Mouse (Mus musculus): Measurements from ENCODE around the gene Akt1. TPM values are rescaled to one million over a fixed set of nuclear protein-coding genes. Genes with fewer than 3 reads are reported as not detected.

The Akt1 gene
- total RNA-seq, 2 experiments from 2014 or later: 143 to 162 TPM

- DNase-seq (ENCODE audit: low spot score in 2 of 2): no peak
- intact Hi-C loops (cut with DNase I): no loop called here
Observed at GRCm38 (mm10) chr12:112632084-112632777, 42.5 kb downstream of the Akt1 start.

GRCm38 (mm10) chr12:112631472-112631871 is 43.2 kb downstream of the Akt1 start:
- intact Hi-C loops (cut with DNase I): no loop called here
- no peak for DNase-seq (ENCODE audit: low spot score in 2 of 2)

GRCm38 (mm10) chr12:112630796-112631195 is 43.9 kb downstream of the Akt1 start:
- intact Hi-C loops (cut with DNase I): no loop called here
- DNase-seq (ENCODE audit: low spot score in 2 of 2): no peak

- intact Hi-C loops (cut with DNase I): no loop called here
- no peak for DNase-seq (ENCODE audit: low spot score in 2 of 2)
Observed at GRCm38 (mm10) chr12:112630029-112630428, 44.7 kb downstream of the Akt1 start.

GRCm38 (mm10) chr12:112628928-112629721 is 45.6 kb downstream of the Akt1 start:
- DNase-seq (ENCODE audit: low spot score in 2 of 2): peak; percentile 29 to 39
- intact Hi-C loops (cut with DNase I): no loop called here

- DNase-seq (ENCODE audit: low spot score in 2 of 2): no peak
- intact Hi-C loops (cut with DNase I): no loop called here
Observed at GRCm38 (mm10) chr12:112628197-112628596, 46.5 kb downstream of the Akt1 start.

GRCm38 (mm10) chr12:112627097-112627881 is 47.4 kb downstream of the Akt1 start:
- intact Hi-C loops (cut with DNase I): no loop called here
- DNase-seq (ENCODE audit: low spot score in 2 of 2): no peak

- no peak for DNase-seq (ENCODE audit: low spot score in 2 of 2)
- intact Hi-C loops (cut with DNase I): no loop called here
Observed at GRCm38 (mm10) chr12:112626455-112626854, 48.2 kb downstream of the Akt1 start.

GRCm38 (mm10) chr12:112625700-112626099 is 49.0 kb downstream of the Akt1 start:
- DNase-seq (ENCODE audit: low spot score in 2 of 2): no peak
- intact Hi-C loops (cut with DNase I): no loop called here

- intact Hi-C loops (cut with DNase I): no loop called here
- DNase-seq (ENCODE audit: low spot score in 2 of 2): peak; percentile 42 to 53
Observed at GRCm38 (mm10) chr12:112623742-112624141, 50.9 kb downstream of the Akt1 start.

- DNase-seq (ENCODE audit: low spot score in 2 of 2): no peak
- intact Hi-C loops (cut with DNase I): loop anchor here (2.0 kb wide), 1 partner anchor 69 kb away; no protein-coding TSS in a partner anchor
Observed at GRCm38 (mm10) chr12:112621900-112622299, 52.8 kb downstream of the Akt1 start.

- intact Hi-C loops (cut with DNase I): loop anchor here (2.0 kb wide), 1 partner anchor 68 kb away; no protein-coding TSS in a partner anchor
- no peak for DNase-seq (ENCODE audit: low spot score in 2 of 2)
Observed at GRCm38 (mm10) chr12:112620354-112621061, 54.2 kb downstream of the Akt1 start.

GRCm38 (mm10) chr12:112619686-112620353 is 54.9 kb downstream of the Akt1 start, which contains the start of gene Adssl1:
Gene Adssl1, plus strand, starts transcription at chr12:112620045.
- peak; percentile 37 to 53 for DNase-seq (ENCODE audit: low spot score in 2 of 2)
- intact Hi-C loops (cut with DNase I): loop anchor here (2.0 kb wide), 1 partner anchor 67 kb away; no protein-coding TSS in a partner anchor

- intact Hi-C loops (cut with DNase I): no loop called here
- no peak for DNase-seq (ENCODE audit: low spot score in 2 of 2)
Observed at GRCm38 (mm10) chr12:112618981-112619685, 55.6 kb downstream of the Akt1 start.

GRCm38 (mm10) chr12:112617898-112618380 is 56.7 kb downstream of the Akt1 start:
- DNase-seq (ENCODE audit: low spot score in 2 of 2): peak; percentile 54 to 67
- intact Hi-C loops (cut with DNase I): no loop called here

- DNase-seq (ENCODE audit: low spot score in 2 of 2): peak; percentile 73 to 83
- intact Hi-C loops (cut with DNase I): no loop called here
Observed at GRCm38 (mm10) chr12:112617184-112617583, 57.5 kb downstream of the Akt1 start.

- no peak for DNase-seq (ENCODE audit: low spot score in 2 of 2)
- intact Hi-C loops (cut with DNase I): no loop called here
Observed at GRCm38 (mm10) chr12:112616668-112617067, 58.0 kb downstream of the Akt1 start.

- intact Hi-C loops (cut with DNase I): no loop called here
- DNase-seq (ENCODE audit: low spot score in 2 of 2): no peak
Observed at GRCm38 (mm10) chr12:112609031-112609430, 65.7 kb downstream of the Akt1 start.
